Mouse (Mus musculus) left cerebral cortex, adult 9 months (tissue): Measurements from ENCODE around the gene Olfr109.

ENCODE experiments used
- DNase-seq, 2 experiments: peaks; one replicate each; pipeline ENCODE4 v3.0.0; 2022; ENCODE audit warnings: low spot score in 2 of 2

The Olfr109 gene

GRCm38 (mm10) chr17:37458616-37459015, at the start of gene Olfr109:
Gene Olfr109 (plus strand): TSS chr17:37458916.
- no peak for DNase-seq

- DNase-seq: no peak
These were observed 45.3 kb upstream of the Olfr109 start for GRCm38 (mm10) chr17:37413380-37413779.

DNA sequence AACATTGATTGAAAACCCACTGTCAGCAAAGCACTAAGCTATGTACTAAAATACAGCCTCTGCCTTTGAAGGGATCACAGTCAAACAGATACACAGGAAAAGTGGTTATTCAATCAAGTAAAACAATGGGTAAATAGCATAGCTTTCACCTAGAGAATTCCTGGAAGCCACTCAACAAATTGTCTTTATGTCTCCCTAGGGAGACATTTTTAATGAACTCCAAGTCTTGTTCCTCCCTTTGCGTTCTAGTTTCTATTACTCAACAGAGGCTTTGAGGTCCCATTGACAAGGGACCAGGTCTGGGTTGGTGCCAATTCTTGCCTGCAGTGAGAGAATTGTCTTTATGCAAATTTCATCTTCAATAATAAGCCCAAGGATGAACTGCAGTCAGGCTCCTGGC, 13.5 kb upstream of the Olfr109 start, which contains the start of gene Olfr108:
Olfr108 (plus strand) TSS at position 301 of the 400 bp plus-strand sequence.
- no peak for DNase-seq

DNA sequence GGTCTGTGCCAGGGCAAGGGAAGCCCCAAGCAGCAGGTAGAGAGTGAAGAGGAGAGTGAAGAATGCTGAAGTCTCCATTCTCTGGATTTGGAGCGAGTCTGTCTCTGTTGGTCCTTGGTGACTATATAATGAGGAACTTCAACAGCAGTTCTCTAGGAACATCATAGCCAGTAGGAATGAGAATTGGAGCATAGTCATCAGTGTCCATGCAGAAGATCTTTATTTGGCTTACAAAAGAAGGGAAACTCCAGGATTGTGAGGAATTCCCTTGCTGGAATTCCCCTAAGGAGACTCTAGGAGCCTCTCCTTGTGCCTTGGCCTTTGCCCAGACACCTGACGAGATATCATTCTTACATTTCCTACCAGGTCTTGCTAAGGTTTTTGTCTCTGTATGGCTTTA, 24.7 kb downstream of the Olfr109 start, which contains the start of gene H2-M2:
H2-M2 (minus strand) TSS at position 101 of the 400 bp plus-strand sequence.
- DNase-seq: no peak

DNA sequence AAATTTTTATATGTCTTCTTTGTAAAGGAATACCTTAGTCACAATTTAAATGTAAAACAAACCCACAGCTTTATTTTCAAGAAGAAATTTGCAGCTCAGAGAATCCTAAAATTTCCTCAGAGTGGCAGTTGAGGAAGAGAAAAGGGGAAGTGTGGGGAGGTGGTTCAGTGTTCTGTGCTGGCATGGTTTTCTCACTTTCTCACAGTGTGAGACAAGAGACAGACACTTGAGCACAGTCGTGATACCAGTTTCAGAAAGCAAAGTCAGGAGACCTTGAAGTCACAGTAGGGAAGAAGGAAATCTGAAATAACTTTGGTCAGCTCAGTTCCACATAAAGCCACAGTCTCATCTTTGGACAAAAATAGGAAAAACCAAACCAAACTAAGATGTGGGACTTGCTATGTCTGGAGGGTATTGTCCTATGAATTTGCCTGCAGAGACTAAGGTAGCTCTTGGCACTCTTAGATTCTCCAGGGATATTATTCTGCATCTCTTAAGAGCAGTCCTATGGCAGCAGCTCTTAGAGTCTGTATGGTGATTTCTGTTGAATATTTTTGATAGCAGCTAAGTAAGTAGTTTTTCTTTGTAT, 33.3 kb downstream of the Olfr109 start, which contains the start of gene Olfr110:
Olfr110 (plus strand) TSS at position 539 of the 589 bp plus-strand sequence.
- peak; percentile 7 to 33 for DNase-seq

- no peak for DNase-seq
These were observed 49.0 kb downstream of the Olfr109 start, which contains the start of gene Olfr111 for GRCm38 (mm10) chr17:37507730-37508129. Gene Olfr111 (plus strand): TSS chr17:37508030.
